Mouse (Mus musculus): ENCODE data around the gene Trp53i13.

The Trp53i13 gene

DNA sequence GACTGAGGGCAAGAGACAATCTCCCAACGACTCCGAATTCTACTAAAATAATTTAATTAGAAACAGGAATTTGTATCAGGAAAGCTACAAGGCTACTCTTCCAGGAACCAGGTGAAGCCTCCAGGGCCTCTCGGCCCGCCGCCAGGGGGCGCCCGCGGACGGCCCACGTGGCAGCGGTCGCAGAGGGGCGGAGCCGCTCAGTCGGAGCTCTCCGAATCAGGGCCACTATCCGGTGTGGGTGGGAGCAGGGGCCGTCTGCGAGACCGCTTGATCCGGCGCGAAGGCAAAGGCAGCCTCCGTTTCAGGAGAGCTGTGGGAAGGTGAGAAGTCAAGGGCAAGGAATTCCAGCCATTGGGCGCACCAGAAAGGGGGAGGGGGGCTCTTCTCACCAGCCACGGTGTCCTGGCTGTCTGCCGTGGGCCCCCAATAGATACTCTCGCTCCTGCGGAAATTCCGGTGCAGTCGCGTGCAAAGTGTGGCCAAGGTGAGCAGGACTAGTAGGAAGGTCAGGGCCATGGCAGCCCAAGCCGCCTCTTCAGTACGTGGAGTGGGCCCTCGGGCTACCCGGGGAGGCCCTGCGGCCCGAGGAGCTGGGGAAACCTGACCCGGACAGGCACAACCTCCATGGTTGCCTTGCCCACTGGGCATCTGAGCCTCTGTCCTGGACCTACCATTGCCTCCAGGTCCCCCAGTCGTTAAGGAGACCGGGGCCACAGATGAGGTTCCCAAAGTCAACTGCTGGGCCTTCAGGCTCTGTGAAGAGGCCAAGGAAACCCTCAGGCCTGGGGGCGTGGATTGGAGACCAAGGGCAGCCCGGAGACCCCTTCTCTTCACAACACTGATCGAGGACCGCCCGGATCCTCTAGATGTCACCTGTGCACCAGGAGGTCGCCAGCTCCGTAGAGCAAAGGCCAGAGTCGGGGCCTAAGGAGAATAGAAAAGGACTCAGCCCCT is 7.4 kb downstream of the Trp53i13 start:
- peak; percentile 79 for DNase-seq (ENCODE audit: low read depth, low spot score)

DNA sequence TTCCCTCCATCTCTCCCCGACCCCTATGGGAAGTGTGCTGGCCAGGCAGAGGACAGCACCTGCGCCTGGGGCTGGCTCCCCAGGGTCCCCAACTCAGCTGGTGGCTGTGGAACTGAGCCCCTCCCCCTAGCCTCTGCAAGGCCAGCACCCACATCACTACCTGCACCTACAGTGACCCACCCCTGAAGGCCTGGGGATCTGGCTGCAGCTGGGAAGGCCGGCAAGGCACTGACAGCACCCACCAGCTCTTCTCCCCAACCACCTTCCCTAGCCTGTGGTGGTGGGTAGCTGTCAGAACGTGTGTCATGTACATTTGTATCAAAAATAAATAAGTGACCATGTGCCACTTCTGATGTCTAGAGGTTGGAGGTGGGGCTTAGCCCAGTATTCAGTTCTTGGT is 8.4 kb downstream of the Trp53i13 start:
- no peak for DNase-seq (ENCODE audit: low read depth, low spot score)

GRCm38 (mm10) chr11:77506941-77507340 is 8.8 kb downstream of the Trp53i13 start:
- DNase-seq (ENCODE audit: low read depth, low spot score), result no peak

DNA sequence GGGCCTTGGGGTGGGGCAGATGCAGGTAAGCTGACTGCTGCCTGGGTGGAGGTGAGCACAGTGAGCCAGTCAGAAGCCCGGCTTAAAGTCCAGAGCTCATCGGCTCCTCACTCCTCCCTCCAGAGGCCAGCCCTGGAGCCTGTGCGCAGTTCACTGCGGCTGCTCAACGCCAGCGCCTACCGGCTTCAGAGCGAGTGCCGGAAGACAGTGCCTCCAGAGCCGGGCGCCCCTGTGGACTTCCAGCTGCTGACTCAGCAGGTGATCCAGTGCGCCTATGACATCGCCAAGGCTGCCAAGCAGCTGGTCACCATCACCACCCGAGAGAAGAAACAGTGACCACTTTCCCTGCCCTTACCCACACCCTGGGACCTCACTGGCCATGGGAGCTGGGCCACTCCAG is 9.5 kb downstream of the Trp53i13 start:
- no peak for DNase-seq (ENCODE audit: low read depth, low spot score)

DNA sequence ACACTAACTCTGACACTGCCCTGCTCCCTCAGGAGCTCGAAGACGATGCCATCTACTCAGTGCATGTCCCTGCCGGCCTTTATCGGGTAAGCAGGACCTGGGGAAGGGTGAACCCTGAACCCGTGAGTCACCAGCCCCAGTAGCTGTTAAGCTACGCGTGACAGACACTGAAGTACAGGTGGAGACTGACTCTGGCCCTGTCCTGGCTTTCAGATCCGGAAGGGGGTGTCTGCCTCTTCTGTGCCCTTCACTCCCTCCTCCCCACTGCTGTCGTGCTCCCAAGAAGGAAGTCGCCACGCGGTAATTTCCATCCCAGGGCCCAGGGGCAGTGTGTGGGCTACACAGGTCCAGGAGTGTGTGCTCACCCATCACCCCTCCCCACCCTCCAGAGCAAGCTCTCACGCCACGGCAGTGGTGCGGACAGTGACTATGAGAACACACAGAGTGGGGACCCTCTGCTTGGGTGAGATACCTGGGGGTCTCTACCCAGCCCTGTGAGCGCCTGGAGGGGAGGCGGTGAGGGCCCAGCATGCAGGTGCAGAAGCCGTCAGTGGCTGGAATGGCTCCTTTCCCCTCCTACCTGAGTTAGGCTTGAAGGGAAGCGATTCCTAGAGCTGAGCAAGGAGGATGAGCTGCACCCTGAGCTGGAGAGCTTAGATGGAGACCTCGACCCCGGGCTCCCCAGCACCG is 10.3 kb downstream of the Trp53i13 start:
- no peak for DNase-seq (ENCODE audit: low read depth, low spot score)

- DNase-seq (ENCODE audit: low read depth, low spot score), result no peak
Observed at GRCm38 (mm10) chr11:77504377-77504776, 11.4 kb downstream of the Trp53i13 start.

DNA sequence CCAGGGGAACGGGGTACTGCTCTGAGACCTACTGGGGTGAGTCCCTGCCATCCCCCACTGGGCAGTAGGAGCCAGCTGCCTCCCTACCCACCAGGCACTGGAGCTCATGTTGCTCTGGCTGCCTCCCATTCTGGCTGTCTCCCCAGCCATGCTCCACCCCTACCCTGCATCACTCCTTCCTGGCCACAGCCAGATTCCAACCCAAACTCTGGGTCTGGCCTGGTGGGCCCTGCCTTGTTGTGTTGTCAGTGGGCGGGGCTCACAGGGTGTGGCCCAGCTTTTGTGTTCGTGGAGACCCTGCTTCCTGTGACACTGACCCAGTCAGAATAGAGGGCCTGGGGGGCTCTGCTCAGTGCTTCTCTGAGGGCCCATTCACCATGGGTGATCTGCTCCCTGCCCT is 12.3 kb downstream of the Trp53i13 start:
- no peak for DNase-seq (ENCODE audit: low read depth, low spot score)

DNA sequence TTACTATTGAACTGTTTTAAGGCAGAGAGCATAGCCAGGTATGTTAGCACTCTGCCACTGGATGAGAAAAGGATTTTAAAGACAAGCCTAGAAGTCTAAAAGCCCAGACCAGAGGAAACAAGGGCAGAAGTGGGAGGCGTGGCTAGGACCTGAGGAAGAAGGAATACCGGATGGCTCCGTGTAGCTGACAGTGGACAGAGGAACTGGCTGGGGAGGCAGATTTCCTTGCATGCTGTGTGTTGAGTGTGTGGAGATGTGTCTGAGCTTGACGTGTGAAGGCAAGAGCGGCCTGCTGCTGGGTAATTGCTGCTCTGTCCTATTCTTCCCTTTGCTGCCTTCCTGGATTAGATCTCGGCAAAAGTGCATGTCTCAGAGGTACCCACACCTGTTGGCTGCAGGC is 13.3 kb downstream of the Trp53i13 start:
- DNase-seq (ENCODE audit: low read depth, low spot score), result no peak

GRCm38 (mm10) chr11:77501971-77502370 is 13.8 kb downstream of the Trp53i13 start:
- DNase-seq (ENCODE audit: low read depth, low spot score), result no peak

DNA sequence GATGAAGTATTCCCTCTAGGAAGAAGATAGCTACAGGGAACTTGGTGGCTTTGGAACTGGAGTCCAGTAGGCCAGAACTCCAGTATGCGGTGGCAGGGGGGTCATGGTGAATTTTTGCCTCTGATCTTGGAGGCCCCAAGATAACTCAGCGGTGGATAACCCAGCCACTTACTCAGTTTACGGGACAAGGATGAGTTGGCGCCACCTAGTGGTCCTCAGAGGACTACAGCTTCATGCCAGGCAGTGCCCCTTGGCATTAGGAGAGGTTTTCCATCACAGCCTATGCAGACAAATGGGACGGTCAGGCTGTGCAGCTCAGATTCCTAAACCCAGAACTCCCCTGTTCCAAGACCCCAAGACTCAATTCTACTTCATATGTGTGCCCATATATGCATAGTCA is 14.4 kb downstream of the Trp53i13 start:
- peak; percentile 66 for DNase-seq (ENCODE audit: low read depth, low spot score)

DNA sequence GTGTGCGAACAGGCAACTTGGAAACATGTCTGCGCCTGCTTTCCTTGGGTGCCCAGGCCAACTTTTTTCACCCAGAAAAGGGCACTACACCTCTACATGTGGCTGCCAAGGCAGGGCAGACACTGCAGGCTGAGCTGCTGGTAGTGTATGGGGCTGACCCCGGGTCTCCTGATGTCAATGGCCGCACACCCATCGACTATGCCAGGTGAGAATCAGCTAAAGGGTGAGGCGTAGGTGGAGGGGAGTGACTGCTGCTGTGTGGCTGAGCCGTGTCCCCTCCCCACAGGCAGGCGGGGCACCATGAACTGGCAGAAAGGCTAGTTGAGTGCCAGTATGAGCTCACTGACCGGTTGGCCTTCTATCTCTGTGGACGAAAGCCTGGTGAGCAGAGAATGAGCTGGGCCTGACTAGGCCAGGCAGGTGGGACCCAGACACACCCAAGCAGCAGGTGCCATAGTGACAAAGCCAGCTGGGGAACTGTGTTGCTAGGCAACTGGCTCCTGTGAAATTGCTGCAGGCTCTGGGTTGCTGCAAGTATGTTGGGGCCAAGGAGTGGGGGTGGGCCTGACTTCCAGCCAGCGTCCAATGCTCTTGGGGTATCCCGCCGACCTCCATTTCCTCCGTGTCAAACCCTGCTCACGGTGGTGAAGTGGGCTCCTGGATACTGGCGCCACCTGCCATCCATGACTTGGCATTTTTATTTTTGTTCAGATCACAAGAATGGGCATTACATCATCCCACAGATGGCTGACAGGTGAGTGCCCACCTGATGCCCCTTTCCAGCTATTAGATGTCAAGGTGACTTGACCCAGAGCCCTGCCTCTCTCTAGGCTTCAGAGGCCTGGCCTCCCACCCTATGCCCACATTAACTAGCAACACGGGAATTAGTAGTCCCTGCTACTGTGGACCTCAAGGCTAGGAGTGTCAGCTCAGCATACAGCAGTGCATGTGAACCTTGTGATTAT is 15.1 kb downstream of the Trp53i13 start:
- no peak for DNase-seq (ENCODE audit: low read depth, low spot score)

DNA sequence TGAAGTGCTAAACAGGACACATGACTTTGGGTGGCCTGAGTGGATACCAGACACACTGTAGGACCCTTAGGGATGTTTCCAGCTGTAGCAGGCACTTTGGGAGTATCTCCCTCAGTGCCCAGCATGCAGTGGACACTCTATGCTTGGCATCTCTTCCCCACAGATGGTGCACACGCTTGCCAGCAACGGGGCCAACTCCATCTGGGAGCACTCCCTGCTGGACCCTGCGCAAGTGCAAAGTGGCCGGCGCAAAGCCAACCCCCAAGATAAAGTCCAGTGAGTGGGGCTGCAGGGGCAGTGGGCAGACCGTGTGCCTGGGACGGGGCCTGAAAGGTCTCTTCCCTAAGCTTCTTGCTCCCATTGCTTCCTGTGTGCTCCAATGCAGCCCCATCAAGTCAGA is 16.4 kb downstream of the Trp53i13 start:
- no peak for DNase-seq (ENCODE audit: low read depth, low spot score)

- no peak for DNase-seq (ENCODE audit: low read depth, low spot score)
Observed at GRCm38 (mm10) chr11:77498261-77499139, 17.3 kb downstream of the Trp53i13 start.

GRCm38 (mm10) chr11:77497851-77498250 is 17.9 kb downstream of the Trp53i13 start:
- no peak for DNase-seq (ENCODE audit: low read depth, low spot score)

- no peak for DNase-seq (ENCODE audit: low read depth, low spot score)
Observed at GRCm38 (mm10) chr11:77497341-77497756, 18.4 kb downstream of the Trp53i13 start.

GRCm38 (mm10) chr11:77495507-77495906 is 20.3 kb downstream of the Trp53i13 start:
- no peak for DNase-seq (ENCODE audit: low read depth, low spot score)

GRCm38 (mm10) chr11:77494782-77495181 is 21.0 kb downstream of the Trp53i13 start:
- no peak for DNase-seq (ENCODE audit: low read depth, low spot score)

DNA sequence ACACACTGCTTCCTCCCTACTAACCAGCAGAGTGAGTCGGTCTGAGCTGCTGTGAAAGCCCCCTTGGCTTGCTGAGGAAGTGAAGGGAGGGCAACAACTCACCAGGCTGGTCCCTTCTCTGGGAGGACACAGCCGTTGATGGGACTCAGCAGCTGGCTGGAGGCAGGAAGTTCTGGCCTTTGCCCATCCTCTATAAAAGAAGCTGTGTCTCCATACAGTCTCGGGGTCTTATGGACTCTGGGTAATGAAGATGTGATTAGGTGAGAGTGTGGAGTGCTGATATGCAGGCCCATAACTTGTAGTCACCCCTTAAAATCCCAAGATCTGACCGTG is 21.5 kb downstream of the Trp53i13 start:
- DNase-seq (ENCODE audit: low read depth, low spot score), result no peak

- no peak for DNase-seq (ENCODE audit: low read depth, low spot score)
Observed at GRCm38 (mm10) chr11:77493512-77494343, 22.1 kb downstream of the Trp53i13 start, which contains the start of gene Git1. TSS of gene Git1 (plus strand) at chr11:77493562.

DNA sequence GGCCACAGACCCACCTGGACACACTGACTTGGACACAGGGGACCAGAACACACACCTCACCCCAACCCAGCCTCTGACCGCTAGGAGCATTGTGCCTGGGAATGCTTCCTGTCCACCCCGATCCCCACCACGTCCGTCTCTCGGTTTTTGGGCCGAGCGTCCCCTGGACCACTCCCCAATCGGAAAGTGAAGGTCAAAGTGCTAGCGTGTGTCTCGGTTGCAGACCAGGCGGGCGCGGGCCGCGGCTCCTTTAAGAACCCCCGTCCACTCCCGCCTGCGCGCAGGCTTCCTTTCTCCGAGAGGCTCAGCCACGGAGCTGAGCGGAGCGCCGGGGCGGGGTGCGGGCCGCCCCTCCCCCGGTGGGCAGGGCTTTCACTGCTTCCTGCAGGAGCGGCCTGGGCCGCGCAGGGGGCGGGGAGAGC is 22.9 kb downstream of the Trp53i13 start:
- DNase-seq (ENCODE audit: low read depth, low spot score), result peak; percentile 88

All from retina, postnatal 7 days (tissue).